Mouse (Mus musculus) Muller cell, postnatal 12 days (primary cell): ENCODE data around the gene Rpl6.
A peak's percentile ranks its signal among the peaks of the same experiment; 100 is the strongest.

Source experiments
- DNase-seq: peaks from one replicate; pipeline ENCODE4 v3.0.0-alpha.2; 2015; ENCODE audit errors: inconsistent ontology term

Rpl6 gene

GRCm38 (mm10) chr5:121204132-121205089 is at the start of gene Rpl6:
TSS of gene Rpl6 (plus strand) at chr5:121204481.
- DNase-seq: peak; percentile 83

GRCm38 (mm10) chr5:121156121-121156520 is 48.2 kb upstream of the Rpl6 start:
- no peak for DNase-seq

GRCm38 (mm10) chr5:121157017-121157416 is 47.3 kb upstream of the Rpl6 start:
- DNase-seq: peak; percentile 70

DNA sequence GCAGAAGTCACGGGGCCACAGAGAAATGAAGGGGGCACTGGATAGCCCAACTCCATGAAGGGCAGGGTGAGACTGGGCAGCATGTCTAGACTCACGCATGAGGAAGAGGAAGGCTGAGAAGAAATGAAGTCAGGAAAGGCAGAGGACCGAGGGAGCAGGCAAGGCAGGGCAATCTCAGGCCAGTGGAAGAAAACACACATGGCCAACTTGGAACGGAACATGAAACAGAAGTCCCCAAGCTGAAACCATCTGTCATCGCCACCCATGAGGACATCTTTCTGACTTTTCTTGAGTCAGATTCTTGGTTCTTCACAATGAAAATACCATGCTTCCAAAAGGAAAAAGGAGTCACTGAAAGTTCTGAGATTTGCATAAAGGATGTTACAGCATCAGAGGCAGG is 46.8 kb upstream of the Rpl6 start:
- no peak for DNase-seq

DNA sequence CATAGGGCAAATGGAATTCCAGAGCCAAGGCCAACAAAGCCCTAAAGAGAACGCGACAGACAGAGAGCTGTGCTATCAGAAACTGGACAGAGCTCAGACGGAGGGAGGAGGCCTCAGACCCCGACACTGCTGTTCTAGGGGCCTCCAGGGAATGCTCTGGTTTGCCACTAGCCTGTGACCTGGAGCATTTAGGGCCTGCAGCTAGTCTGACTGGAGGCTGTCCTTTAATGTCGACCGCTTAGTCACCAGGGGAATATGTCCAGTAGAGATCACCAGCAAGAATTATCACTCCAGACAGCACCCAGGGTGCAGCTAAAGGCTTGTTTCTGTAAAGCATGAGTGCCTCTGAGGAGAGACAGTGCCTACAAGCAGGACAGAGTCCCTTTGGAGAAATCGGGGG is 45.3 kb upstream of the Rpl6 start:
- no peak for DNase-seq

- DNase-seq: no peak
Observed at GRCm38 (mm10) chr5:121162285-121162684, 42.0 kb upstream of the Rpl6 start.

GRCm38 (mm10) chr5:121162923-121163322 is 41.4 kb upstream of the Rpl6 start:
- DNase-seq: no peak

DNA sequence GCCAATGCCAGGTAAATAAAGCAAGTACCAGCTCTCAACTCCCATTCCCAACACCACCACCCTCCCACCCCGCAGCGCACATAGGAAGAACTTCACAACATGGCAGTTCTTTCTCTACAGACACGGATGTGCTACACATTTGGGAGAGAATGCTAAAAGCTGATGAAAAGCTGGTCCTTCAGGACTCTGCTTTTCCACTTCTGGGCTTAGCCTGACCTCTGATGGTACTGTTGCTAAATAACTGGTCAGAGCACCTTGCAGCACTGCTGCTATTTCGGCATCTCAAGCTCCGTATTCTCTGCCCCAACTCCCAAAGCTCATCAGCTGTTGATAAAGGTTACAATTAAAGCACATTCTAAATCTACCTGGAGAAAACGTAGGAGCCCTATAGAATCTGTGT is 37.4 kb upstream of the Rpl6 start:
- no peak for DNase-seq

- DNase-seq: peak; percentile 50
Observed at GRCm38 (mm10) chr5:121169588-121169987, 34.7 kb upstream of the Rpl6 start.

GRCm38 (mm10) chr5:121172835-121173234 is 31.4 kb upstream of the Rpl6 start:
- no peak for DNase-seq

GRCm38 (mm10) chr5:121179077-121179857 is 25.0 kb upstream of the Rpl6 start:
- no peak for DNase-seq

DNA sequence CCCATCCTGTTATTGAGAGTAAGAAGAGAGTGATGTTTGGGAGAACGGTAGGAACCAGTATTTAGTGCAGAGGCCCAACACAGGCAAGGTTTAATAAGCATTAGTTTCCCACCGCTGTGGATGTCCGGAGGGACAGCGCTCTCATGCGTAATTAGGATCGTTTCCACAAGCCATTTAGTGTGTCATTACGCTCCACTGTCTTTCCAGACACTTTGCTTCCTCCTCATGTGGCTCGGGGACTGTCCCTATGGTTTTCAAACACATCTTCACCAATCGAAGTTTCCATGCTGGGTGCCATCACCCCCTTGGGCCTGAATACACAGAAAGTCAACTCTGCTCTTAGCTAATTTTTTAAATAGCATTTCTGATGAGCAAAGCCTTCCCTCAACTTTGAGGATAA is 21.0 kb upstream of the Rpl6 start:
- DNase-seq: peak; percentile 26

DNA sequence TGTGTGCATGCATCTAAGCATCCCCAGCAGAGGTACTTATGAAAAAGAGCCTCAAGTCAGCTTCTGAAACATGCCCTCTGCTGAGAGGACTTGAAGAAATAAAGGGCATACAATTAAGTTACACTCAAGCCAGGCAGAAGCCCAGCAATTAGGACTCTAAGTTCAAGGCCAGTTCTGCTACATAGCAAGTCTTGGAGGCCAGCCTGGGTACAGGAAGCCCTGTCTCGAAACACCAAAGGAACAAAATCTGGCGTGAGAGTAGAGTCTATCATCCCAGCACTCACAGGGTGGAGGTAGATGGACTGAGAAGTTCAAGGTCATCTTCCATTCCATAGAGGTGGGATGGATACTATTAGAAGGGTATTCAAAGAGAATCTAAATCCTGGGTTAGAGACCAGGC is 19.9 kb upstream of the Rpl6 start:
- no peak for DNase-seq

GRCm38 (mm10) chr5:121184945-121185551 is 19.2 kb upstream of the Rpl6 start:
- DNase-seq: no peak

GRCm38 (mm10) chr5:121187580-121188001 is 16.7 kb upstream of the Rpl6 start:
- DNase-seq: no peak

- DNase-seq: no peak
Observed at GRCm38 (mm10) chr5:121188265-121188664, 16.0 kb upstream of the Rpl6 start.

DNA sequence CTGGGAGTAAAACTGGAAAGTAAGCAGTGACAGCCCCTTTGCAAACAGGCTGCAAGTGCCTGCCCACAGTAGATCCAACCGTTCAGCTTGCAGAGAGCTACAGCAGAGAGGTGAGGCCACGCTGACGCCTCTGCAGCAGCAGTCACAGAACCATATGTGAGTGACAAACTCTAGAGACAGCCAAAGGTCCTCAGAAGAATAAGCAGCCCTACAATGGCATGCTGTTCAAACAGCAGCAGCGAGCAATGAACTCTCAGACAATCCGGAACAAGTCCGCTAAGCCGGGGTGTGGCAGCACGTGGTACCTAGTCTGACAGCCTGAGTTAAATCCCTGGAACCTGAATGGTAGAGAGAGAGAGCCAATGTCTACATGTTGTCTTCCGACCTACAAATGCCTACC is 15.1 kb upstream of the Rpl6 start:
- DNase-seq: no peak

DNA sequence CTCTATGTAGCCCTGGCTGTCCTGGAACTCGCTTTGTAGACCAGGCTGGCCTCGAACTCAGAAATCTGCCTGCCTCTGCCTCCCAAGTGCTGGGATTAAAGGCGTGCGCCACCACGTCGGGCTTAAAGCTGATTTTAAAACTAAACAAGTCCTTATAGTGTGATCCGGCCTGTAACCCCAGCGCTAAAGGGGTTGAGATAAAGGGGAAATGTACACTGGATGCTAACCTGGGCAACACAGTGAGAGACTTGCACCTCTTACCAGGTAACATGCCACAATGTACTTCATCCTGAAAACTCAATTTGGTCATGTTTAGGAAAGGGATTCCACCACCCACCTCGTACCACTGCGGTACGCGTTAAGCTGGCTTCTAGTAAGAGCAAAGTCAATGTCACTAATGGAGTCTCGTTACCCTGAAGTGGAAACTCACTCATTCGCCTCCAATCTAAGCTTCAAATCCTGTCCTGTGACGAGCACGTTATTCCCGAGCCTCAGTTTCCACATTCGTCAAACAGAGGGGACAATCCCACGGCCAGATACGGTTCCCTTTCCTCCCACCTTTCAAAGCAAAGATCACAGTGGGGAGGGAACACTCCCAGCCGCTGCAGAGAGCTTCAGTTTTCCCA is 14.0 kb upstream of the Rpl6 start:
- no peak for DNase-seq

- peak; percentile 90 for DNase-seq
Observed at GRCm38 (mm10) chr5:121190836-121191583, 13.3 kb upstream of the Rpl6 start, which contains the start of gene Ptpn11. TSS of gene Ptpn11 (minus strand) at chr5:121191397.

DNA sequence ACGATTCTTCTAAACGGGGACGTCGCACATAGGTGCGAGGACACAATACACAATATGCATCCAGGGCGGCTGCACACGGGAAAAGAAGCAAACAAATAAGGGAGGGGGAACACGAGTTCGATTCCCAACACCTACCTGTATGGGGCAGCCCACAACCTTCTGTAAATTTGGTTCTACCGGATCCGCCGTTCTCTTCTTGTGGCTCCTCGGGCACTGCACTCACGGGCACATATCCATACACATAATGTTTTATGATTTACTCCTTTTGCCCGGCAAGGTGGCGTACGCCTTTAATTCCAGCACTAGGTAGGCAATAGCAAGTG is 12.7 kb upstream of the Rpl6 start:
- no peak for DNase-seq

DNA sequence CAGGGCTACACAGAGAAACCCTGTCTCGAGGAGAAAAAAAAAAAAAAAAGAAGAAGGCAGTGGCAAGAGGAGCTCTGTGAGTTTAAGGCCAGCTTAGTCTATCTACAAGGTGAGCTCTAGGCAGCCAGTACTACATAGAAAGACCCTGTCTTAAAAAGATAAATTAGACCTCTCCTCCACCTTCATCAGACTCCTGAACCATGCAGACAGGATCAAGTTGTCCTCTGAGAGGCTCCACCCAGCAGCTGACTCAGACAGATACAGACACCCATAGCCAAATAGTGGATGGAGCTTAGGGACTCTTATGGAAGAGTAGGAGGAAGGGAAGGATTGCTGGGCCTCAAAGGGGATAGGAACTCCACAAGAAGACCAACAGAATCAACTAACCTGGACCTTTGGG is 10.1 kb upstream of the Rpl6 start:
- no peak for DNase-seq
